Mouse (Mus musculus) megakaryocyte, embryonic 14.5 days (primary cell): Measurements from ENCODE around the gene Ap3d1.

Experiments used
- FLI1 ChIP-seq: IDR thresholded peaks from 2 replicates; pipeline ENCODE4 v1.6.1; 2012; ENCODE audit warnings: low read length, inconsistent platforms, mixed read lengths
- GATA1 ChIP-seq: IDR thresholded peaks from 3 replicates; pipeline ENCODE4 v1.6.1; 2012; ENCODE audit warnings: mixed read lengths, low read length, inconsistent platforms, borderline replicate concordance

GRCm38 (mm10) chr10:80680260-80680696 lies 61.8 kb downstream of the Ap3d1 start:
- TF ChIP-seq GATA1, result no peak
- TF ChIP-seq FLI1, result no peak
